Mouse (Mus musculus): ENCODE measurements around the gene Kif1bp. TPM values are rescaled to one million over a fixed set of nuclear protein-coding genes. Genes with fewer than 3 reads are reported as not detected.
A peak's percentile ranks its signal among the peaks of the same experiment; 100 is the strongest.
"Not testable (repeated sequence)": the region's sequence is repeated elsewhere in the genome, so short reads cannot be mapped to it uniquely, and the experiment has no call there.

Gene Kif1bp
- total RNA-seq, 2 experiments from 2014 or later = 214 to 216 TPM

- no peak overlapping the region for H3K27ac ChIP-seq
- TF ChIP-seq CTCF (conservative IDR thresholded peaks at IDR 0.05) = no peak
- no peak overlapping the region for H3K4me3 ChIP-seq
- DNase-seq (ENCODE audit: low spot score in 2 of 2) = no peak
Observed at GRCm38 (mm10) chr10:62583245-62583644, 5.0 kb upstream of the Kif1bp start.

- no peak overlapping the region for H3K4me3 ChIP-seq
- DNase-seq (ENCODE audit: low spot score in 2 of 2) = no peak
- H3K27ac ChIP-seq = no peak overlapping the region
- TF ChIP-seq CTCF (conservative IDR thresholded peaks at IDR 0.05) = no peak
Observed at GRCm38 (mm10) chr10:62582701-62583100, 4.4 kb upstream of the Kif1bp start.

GRCm38 (mm10) chr10:62582263-62582662, 4.0 kb upstream of the Kif1bp start:
- Histone ChIP-seq H3K27ac (no peak overlapping the region), H3K4me3 (no peak overlapping the region)
- no peak for DNase-seq (ENCODE audit: low spot score in 2 of 2)
- TF ChIP-seq CTCF (conservative IDR thresholded peaks at IDR 0.05) = no peak

GRCm38 (mm10) chr10:62579129-62579528, 872 bp upstream of the Kif1bp start:
- DNase-seq (ENCODE audit: low spot score in 2 of 2); H3K4me3 ChIP-seq: not testable (repeated sequence)
- H3K27ac ChIP-seq = peak overlapping the region; percentile 96; the same call in 1 of the 2 replicates

- Histone ChIP-seq H3K4me3 (peak overlapping the region; percentile 75), H3K27ac (peak overlapping the region; percentile 96)
- peak; percentile 54 to 62 for DNase-seq (ENCODE audit: low spot score in 2 of 2)
- no peak for TF ChIP-seq CTCF (conservative IDR thresholded peaks at IDR 0.05)
Observed at GRCm38 (mm10) chr10:62577673-62578337, 452 bp downstream of the Kif1bp start.

GRCm38 (mm10) chr10:62575001-62575400, 3.3 kb downstream of the Kif1bp start:
- TF ChIP-seq CTCF (conservative IDR thresholded peaks at IDR 0.05) = no peak

GRCm38 (mm10) chr10:62570126-62570871, 8.0 kb downstream of the Kif1bp start:
- DNase-seq (ENCODE audit: low spot score in 2 of 2) = no peak
- H3K27ac ChIP-seq = no peak overlapping the region
- no peak for TF ChIP-seq CTCF (conservative IDR thresholded peaks at IDR 0.05)
- H3K4me3 ChIP-seq = no peak overlapping the region

More at GRCm38 (mm10) chr10:62575001-62575400, 3.3 kb downstream of the Kif1bp start:
- Histone ChIP-seq H3K27ac (no peak overlapping the region), H3K4me3 (no peak overlapping the region)
- DNase-seq (ENCODE audit: low spot score in 2 of 2) = no peak

- no peak for TF ChIP-seq CTCF (conservative IDR thresholded peaks at IDR 0.05)
- no peak for DNase-seq (ENCODE audit: low spot score in 2 of 2)
Observed at GRCm38 (mm10) chr10:62568861-62569260, 9.4 kb downstream of the Kif1bp start.

GRCm38 (mm10) chr10:62557736-62558135, 20.5 kb downstream of the Kif1bp start:
- no peak overlapping the region for H3K4me3 ChIP-seq
- no peak for DNase-seq (ENCODE audit: low spot score in 2 of 2)
- no peak overlapping the region for H3K27ac ChIP-seq
- TF ChIP-seq CTCF (conservative IDR thresholded peaks at IDR 0.05) = peak; percentile 63

More at GRCm38 (mm10) chr10:62568861-62569260, 9.4 kb downstream of the Kif1bp start:
- H3K4me3 ChIP-seq = no peak overlapping the region
- no peak overlapping the region for H3K27ac ChIP-seq

GRCm38 (mm10) chr10:62556558-62556901, 21.7 kb downstream of the Kif1bp start:
- no peak for TF ChIP-seq CTCF (conservative IDR thresholded peaks at IDR 0.05)

GRCm38 (mm10) chr10:62555705-62556557, 22.3 kb downstream of the Kif1bp start:
- Histone ChIP-seq H3K4me3 (no peak overlapping the region), H3K27ac (no peak overlapping the region)
- no peak for DNase-seq (ENCODE audit: low spot score in 2 of 2)
- peak; percentile 30 for TF ChIP-seq CTCF (conservative IDR thresholded peaks at IDR 0.05)

More at GRCm38 (mm10) chr10:62556558-62556901, 21.7 kb downstream of the Kif1bp start:
- H3K27ac ChIP-seq = no peak overlapping the region
- DNase-seq (ENCODE audit: low spot score in 2 of 2) = no peak
- no peak overlapping the region for H3K4me3 ChIP-seq

GRCm38 (mm10) chr10:62553611-62554091, 24.6 kb downstream of the Kif1bp start:
- Histone ChIP-seq H3K4me3 (no peak overlapping the region), H3K27ac (no peak overlapping the region)
- no peak for TF ChIP-seq CTCF (conservative IDR thresholded peaks at IDR 0.05)
- DNase-seq (ENCODE audit: low spot score in 2 of 2) = no peak
